Mouse (Mus musculus) thymus, adult 2 months (tissue): Measurements from ENCODE around the gene Kmo.

Experiments
- CTCF ChIP-seq: fragments of 200-500 bp; IDR thresholded peaks from 2 replicates; pipeline ENCODE4 v1.5.1; 2012; ENCODE audit warnings: mild to moderate bottlenecking, control low read depth, low read length, moderate library complexity, borderline replicate concordance; ENCODE audit not compliant: control insufficient read depth, poor library complexity, insufficient read depth; ENCODE audit errors: extremely low read depth
- POLR2A ChIP-seq: fragments of 200-500 bp; IDR thresholded peaks from 2 replicates; pipeline ENCODE4 v1.6.1; 2012; ENCODE audit warnings: mild to moderate bottlenecking, low read length, control low read depth, moderate library complexity; ENCODE audit not compliant: control insufficient read depth, poor library complexity, insufficient read depth; ENCODE audit errors: extremely low read depth

DNA sequence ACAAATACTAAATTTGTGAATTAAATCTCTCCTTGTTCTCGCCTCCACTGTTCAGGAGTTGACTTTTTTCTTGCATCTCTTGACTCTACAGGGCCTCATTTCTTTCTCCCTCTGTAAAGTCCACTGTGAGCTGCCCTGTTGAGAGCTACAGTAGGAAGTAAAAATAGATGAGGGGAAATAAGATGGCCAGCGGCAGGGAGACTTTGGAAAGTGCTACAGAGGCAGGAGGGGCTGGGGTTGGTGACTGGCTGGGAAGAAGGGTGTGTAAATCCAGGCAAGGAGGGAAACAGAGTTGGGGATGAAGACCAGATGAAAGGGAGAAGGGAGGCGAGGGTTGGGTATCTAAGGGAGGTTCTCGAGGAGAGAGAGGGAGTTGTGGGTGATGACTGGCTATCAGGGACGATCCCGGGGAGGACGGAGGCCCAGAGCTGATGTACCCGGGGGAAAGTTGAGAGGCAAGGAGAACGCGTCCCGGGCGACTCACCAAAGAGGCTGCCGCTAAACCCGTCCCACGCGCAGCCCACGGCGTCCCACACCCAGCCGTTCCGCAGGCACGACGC, 71.6 kb downstream of the Kmo start:
- TF ChIP-seq POLR2A: no peak
- TF ChIP-seq CTCF: no peak
